Mouse (Mus musculus): ENCODE measurements around the gene Kcnn4. TPM values are rescaled to one million over a fixed set of nuclear protein-coding genes. Genes with fewer than 3 reads are reported as not detected.

The Kcnn4 gene
- polyA plus RNA-seq (2014; fragmentation: Nextera tagmentation; extraction: Ambion mirVana): 2.0 and 2.1 TPM in 2 replicates

- no peak within 1 kb of the TSS for H3K27ac ChIP-seq (ENCODE audit: low read depth, low read length)
- H3K36me3 ChIP-seq (ENCODE audit: control insufficient read depth, insufficient read depth, low read length): no peaks in the 10 kb centered on the region
- no peaks in the 10 kb centered on the region for H3K27me3 ChIP-seq (ENCODE audit: control insufficient read depth, insufficient read depth, low read length)
- no peak for ATAC-seq (ENCODE audit: low read depth)
- no peak within 1 kb of the TSS for H3K4me3 ChIP-seq (ENCODE audit: low read depth, low read length)
- no peak within 1 kb of the TSS; the same call in 1 of the 2 replicates for H3K4me2 ChIP-seq (ENCODE audit: low read depth, low read length)
- no peak within 1 kb of the TSS for H3K9ac ChIP-seq (replicated peaks; ENCODE audit: low read depth, low read length)
- no peaks in the 10 kb centered on the region for H3K9me3 ChIP-seq (ENCODE audit: control insufficient read depth, low read length)
- H3K4me1 ChIP-seq (ENCODE audit: control insufficient read depth, insufficient read depth, low read length): no peaks in the 10 kb centered on the region
- WGBS: 44% methylated on average over 23 of the region's 23 CpGs
Measured at GRCm38 (mm10) chr7:24369731-24370541, at the start of gene Kcnn4. Gene Kcnn4 (plus strand): TSS chr7:24370263.

DNA sequence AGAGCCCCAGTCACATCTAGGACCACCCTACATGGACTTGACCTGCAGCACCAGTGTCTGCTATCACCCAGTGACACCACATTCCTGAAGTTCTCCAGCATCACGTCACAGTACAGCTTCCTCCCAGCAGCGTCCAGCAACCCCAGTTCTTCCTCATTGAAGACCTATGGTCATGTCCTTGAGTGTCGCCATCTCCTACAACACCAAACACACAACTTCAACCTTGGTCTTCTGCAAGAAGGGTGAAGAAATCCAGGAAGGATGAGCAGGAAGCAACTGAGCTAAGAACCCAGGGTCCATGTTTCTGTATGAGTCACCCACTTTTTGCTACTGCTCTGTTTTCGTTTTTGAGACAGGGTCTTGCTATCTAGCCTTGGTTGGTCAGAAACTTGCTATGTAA is 47.5 kb upstream of the Kcnn4 start:
- H3K4me3 ChIP-seq (ENCODE audit: low read depth, low read length): no peak overlapping the region
- no peak for ATAC-seq (ENCODE audit: low read depth)
- H3K9me3 ChIP-seq (ENCODE audit: control insufficient read depth, low read length): no peaks in the 10 kb centered on the region; the same call in 1 of the 2 replicates
- H3K4me2 ChIP-seq (ENCODE audit: low read depth, low read length): no peak overlapping the region
- no peak overlapping the region for H3K27ac ChIP-seq (ENCODE audit: low read depth, low read length)
- H3K36me3 ChIP-seq (ENCODE audit: control insufficient read depth, insufficient read depth, low read length): no peaks in the 10 kb centered on the region
- no peaks in the 10 kb centered on the region for H3K4me1 ChIP-seq (ENCODE audit: control insufficient read depth, insufficient read depth, low read length)
- WGBS: 83% methylated on average over 4 of the region's 4 CpGs
- H3K27me3 ChIP-seq (ENCODE audit: control insufficient read depth, insufficient read depth, low read length): no peaks in the 10 kb centered on the region
- no peak overlapping the region for H3K9ac ChIP-seq (replicated peaks; ENCODE audit: low read depth, low read length)

- ATAC-seq (ENCODE audit: low read depth): no peak
- no peak overlapping the region for H3K9ac ChIP-seq (replicated peaks; ENCODE audit: low read depth, low read length)
Measured at GRCm38 (mm10) chr7:24325197-24325596, 44.9 kb upstream of the Kcnn4 start.

DNA sequence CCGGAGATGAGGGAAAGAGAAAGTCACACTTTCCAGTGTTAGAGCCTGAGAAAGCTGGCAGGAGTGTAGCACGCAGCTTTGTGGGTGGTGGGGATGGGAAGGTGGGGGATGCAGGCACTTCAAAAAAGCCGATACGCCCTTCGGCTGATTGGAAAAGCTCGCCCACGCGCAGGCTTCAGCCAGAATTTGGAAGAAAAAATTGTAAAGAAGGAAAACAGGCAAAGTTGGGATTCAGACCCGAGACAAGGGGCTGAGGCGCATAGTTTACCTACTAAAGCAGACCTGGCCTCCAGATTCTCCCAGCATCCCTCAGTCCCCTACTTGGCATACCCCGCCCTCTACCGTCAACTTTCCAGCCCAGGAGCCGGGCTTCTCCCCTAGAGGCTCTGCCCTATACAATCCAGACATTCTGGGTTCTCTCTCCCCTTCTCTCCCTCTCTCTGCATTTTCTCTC is 44.4 kb upstream of the Kcnn4 start:
- 7% methylated on average over 13 of the region's 13 CpGs for WGBS
- Histone ChIP-seq H3K4me3 (ENCODE audit: low read depth, low read length) (peak overlapping the region; percentile 14; the same call in 1 of the 2 replicates), H3K36me3 (ENCODE audit: control insufficient read depth, insufficient read depth, low read length) (no peaks in the 10 kb centered on the region), H3K27me3 (ENCODE audit: control insufficient read depth, insufficient read depth, low read length) (no peaks in the 10 kb centered on the region), H3K4me1 (ENCODE audit: control insufficient read depth, insufficient read depth, low read length) (no peaks in the 10 kb centered on the region), H3K9ac (replicated peaks; ENCODE audit: low read depth, low read length) (no peak overlapping the region), H3K9me3 (ENCODE audit: control insufficient read depth, low read length) (no peaks in the 10 kb centered on the region; the same call in 1 of the 2 replicates), H3K4me2 (ENCODE audit: low read depth, low read length) (peak overlapping the region; percentile 29; the same call in 1 of the 2 replicates), H3K27ac (ENCODE audit: low read depth, low read length) (no peak overlapping the region)
- ATAC-seq (ENCODE audit: low read depth): peak; percentile 28; the same call in 1 of the 2 replicates

More at GRCm38 (mm10) chr7:24325197-24325596, 44.9 kb upstream of the Kcnn4 start:
- 81% methylated on average over 6 of the region's 6 CpGs for WGBS
- H3K4me1 ChIP-seq (ENCODE audit: control insufficient read depth, insufficient read depth, low read length): no peaks in the 10 kb centered on the region
- H3K9me3 ChIP-seq (ENCODE audit: control insufficient read depth, low read length): no peaks in the 10 kb centered on the region; the same call in 1 of the 2 replicates
- H3K27ac ChIP-seq (ENCODE audit: low read depth, low read length): no peak overlapping the region
- peak overlapping the region; percentile 29; the same call in 1 of the 2 replicates for H3K4me2 ChIP-seq (ENCODE audit: low read depth, low read length)
- no peaks in the 10 kb centered on the region for H3K27me3 ChIP-seq (ENCODE audit: control insufficient read depth, insufficient read depth, low read length)
- no peak overlapping the region for H3K4me3 ChIP-seq (ENCODE audit: low read depth, low read length)
- H3K36me3 ChIP-seq (ENCODE audit: control insufficient read depth, insufficient read depth, low read length): no peaks in the 10 kb centered on the region

- Histone ChIP-seq H3K36me3 (ENCODE audit: control insufficient read depth, insufficient read depth, low read length) (no peaks in the 10 kb centered on the region), H3K27ac (ENCODE audit: low read depth, low read length) (no peak overlapping the region), H3K9me3 (ENCODE audit: control insufficient read depth, low read length) (no peaks in the 10 kb centered on the region; the same call in 1 of the 2 replicates), H3K27me3 (ENCODE audit: control insufficient read depth, insufficient read depth, low read length) (no peaks in the 10 kb centered on the region), H3K4me3 (ENCODE audit: low read depth, low read length) (peak overlapping the region; percentile 14; the same call in 1 of the 2 replicates), H3K4me1 (ENCODE audit: control insufficient read depth, insufficient read depth, low read length) (no peaks in the 10 kb centered on the region), H3K9ac (replicated peaks; ENCODE audit: low read depth, low read length) (no peak overlapping the region), H3K4me2 (ENCODE audit: low read depth, low read length) (peak overlapping the region; percentile 29; the same call in 1 of the 2 replicates)
- 34% methylated on average over 20 of the region's 20 CpGs for WGBS
- peak; percentile 58 for ATAC-seq (ENCODE audit: low read depth)
Measured at GRCm38 (mm10) chr7:24326273-24327135, 43.6 kb upstream of the Kcnn4 start.

GRCm38 (mm10) chr7:24327281-24327975 is 42.6 kb upstream of the Kcnn4 start:
- Histone ChIP-seq H3K4me3 (ENCODE audit: low read depth, low read length) (no peak overlapping the region), H3K9me3 (ENCODE audit: control insufficient read depth, low read length) (no peaks in the 10 kb centered on the region; the same call in 1 of the 2 replicates), H3K4me2 (ENCODE audit: low read depth, low read length) (no peak overlapping the region), H3K27me3 (ENCODE audit: control insufficient read depth, insufficient read depth, low read length) (no peaks in the 10 kb centered on the region), H3K27ac (ENCODE audit: low read depth, low read length) (no peak overlapping the region), H3K9ac (replicated peaks; ENCODE audit: low read depth, low read length) (no peak overlapping the region), H3K4me1 (ENCODE audit: control insufficient read depth, insufficient read depth, low read length) (no peaks in the 10 kb centered on the region), H3K36me3 (ENCODE audit: control insufficient read depth, insufficient read depth, low read length) (no peaks in the 10 kb centered on the region)
- no peak for ATAC-seq (ENCODE audit: low read depth)
- WGBS: 90% methylated on average over 14 of the region's 14 CpGs

DNA sequence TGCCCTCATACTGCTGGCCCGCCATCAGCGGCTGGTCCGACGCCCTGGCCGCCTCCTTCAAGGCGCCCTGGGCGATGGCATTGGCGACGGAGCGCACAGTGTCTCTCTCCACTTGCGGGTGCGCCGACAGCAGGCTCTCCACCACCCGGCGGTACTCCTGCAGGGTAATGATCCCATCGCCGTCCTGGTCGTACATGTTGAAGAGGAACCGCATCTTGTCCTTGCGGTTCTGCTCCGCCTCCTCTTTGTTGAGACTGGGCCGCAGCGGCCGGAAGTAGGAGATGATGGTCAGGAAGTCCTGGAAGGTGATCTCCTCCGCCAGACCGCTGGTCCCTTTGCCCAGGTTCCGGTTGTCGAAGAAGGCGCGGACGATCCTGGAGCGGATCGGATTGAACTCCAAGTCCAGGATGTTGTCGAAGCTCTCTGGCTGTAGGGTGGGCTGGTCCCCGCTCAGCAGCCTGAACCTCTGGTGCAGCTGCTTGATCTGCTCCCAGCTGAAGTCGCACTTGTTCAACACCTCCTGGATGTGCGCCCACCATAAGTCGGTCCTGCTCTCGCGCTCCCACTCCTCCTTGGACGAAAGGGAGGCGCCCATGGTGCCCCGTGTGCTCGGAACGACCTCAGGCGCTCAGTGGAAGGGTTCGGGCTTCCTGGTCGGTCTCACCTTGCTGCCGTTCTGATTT is 36.6 kb upstream of the Kcnn4 start, which contains the start of gene Tescl:
Gene Tescl, minus strand, starts transcription at position 633 of the 683 bp plus-strand sequence.
- 44% methylated on average over 49 of the region's 49 CpGs for WGBS
- H3K4me2 ChIP-seq (ENCODE audit: low read depth, low read length): no peak within 1 kb of the TSS
- H3K27me3 ChIP-seq (ENCODE audit: control insufficient read depth, insufficient read depth, low read length): no peaks in the 10 kb centered on the region
- no peaks in the 10 kb centered on the region for H3K36me3 ChIP-seq (ENCODE audit: control insufficient read depth, insufficient read depth, low read length)
- H3K4me1 ChIP-seq (ENCODE audit: control insufficient read depth, insufficient read depth, low read length): no peaks in the 10 kb centered on the region
- ATAC-seq (ENCODE audit: low read depth): no peak
- H3K27ac ChIP-seq (ENCODE audit: low read depth, low read length): no peak within 1 kb of the TSS
- H3K9me3 ChIP-seq (ENCODE audit: control insufficient read depth, low read length): no peaks in the 10 kb centered on the region
- no peak within 1 kb of the TSS for H3K9ac ChIP-seq (replicated peaks; ENCODE audit: low read depth, low read length)
- no peak within 1 kb of the TSS for H3K4me3 ChIP-seq (ENCODE audit: low read depth, low read length)

GRCm38 (mm10) chr7:24335699-24336309 is 34.3 kb upstream of the Kcnn4 start:
- H3K9ac ChIP-seq (replicated peaks; ENCODE audit: low read depth, low read length): no peak overlapping the region
- no peaks in the 10 kb centered on the region for H3K9me3 ChIP-seq (ENCODE audit: control insufficient read depth, low read length)
- ATAC-seq (ENCODE audit: low read depth): peak; percentile 34
- H3K4me1 ChIP-seq (ENCODE audit: control insufficient read depth, insufficient read depth, low read length): no peaks in the 10 kb centered on the region
- no peaks in the 10 kb centered on the region for H3K36me3 ChIP-seq (ENCODE audit: control insufficient read depth, insufficient read depth, low read length)
- no peak overlapping the region for H3K27ac ChIP-seq (ENCODE audit: low read depth, low read length)
- H3K27me3 ChIP-seq (ENCODE audit: control insufficient read depth, insufficient read depth, low read length): no peaks in the 10 kb centered on the region
- 12% methylated on average over 5 of the region's 5 CpGs for WGBS
- H3K4me3 ChIP-seq (ENCODE audit: low read depth, low read length): no peak overlapping the region
- no peak overlapping the region for H3K4me2 ChIP-seq (ENCODE audit: low read depth, low read length)
